In genomic region chr1:136067579-136067978, GRCm38 (mm10) we compare ENCODE assay signal across 33 mouse cellular contexts. TPM values are rescaled to one million over a fixed set of nuclear protein-coding genes. Genes with fewer than 3 reads are reported as not detected.
DNase-seq lines count a peak whose midpoint lies in the region; ATAC-seq and TF ChIP-seq lines count a peak whose summit lies in the region.
"Had no signal": no experiment of that assay in that cellular context is flagged by ENCODE, and none has a peak within 500 bp of the region (broad histone marks: within the 10 kb centered on the region; RNA-seq: fewer than 3 reads in every experiment).

No protein-coding gene starts in this region.

- peak; percentile 86 for DNase-seq in gastrocnemius, adult 2 months
- peak; percentile 63 to 79 for DNase-seq in gastrocnemius, adult 8-10 months (ENCODE audit: low spot score in 2 of 2)
- peak; percentile 73 for DNase-seq in gastrocnemius, postnatal 25 days
- no peak for DNase-seq in urinary bladder, postnatal 4 days (ENCODE audit: low spot score in 2 of 2)
- no peak for DNase-seq in limb, embryonic 10.5 days (ENCODE audit: low spot score)
- no peak for DNase-seq in midbrain, postnatal 0 days (ENCODE audit: low spot score)
- DNase-seq: adrenal gland, adult 2 months; adrenal gland, postnatal 14 days; cerebellum, adult 11 months; cerebellum, adult 2 months; cerebellum, adult 9-11 months; cerebellum, postnatal 25 days; forebrain, postnatal 0 days; heart, adult 2 months; heart, postnatal 14 days; heart, postnatal 4 days had no signal

- no peaks in the 10 kb centered on the region for H3K36me3 ChIP-seq in limb, embryonic 10.5 days
- H3K36me3 ChIP-seq in midbrain, postnatal 0 days (ENCODE audit: insufficient read depth, low read length), result no peaks in the 10 kb centered on the region
- H3K36me3 ChIP-seq: embryonic facial prominence, embryonic 12.5 days; embryonic facial prominence, embryonic 15.5 days; heart, embryonic 10.5 days; heart, embryonic 13.5 days had no signal

- no peaks in the 10 kb centered on the region for H3K9me3 ChIP-seq in limb, embryonic 10.5 days (replicated peaks)
- H3K9me3 ChIP-seq in midbrain, postnatal 0 days (ENCODE audit: low read length), result no peaks in the 10 kb centered on the region
- H3K9me3 ChIP-seq: embryonic facial prominence, embryonic 12.5 days; embryonic facial prominence, embryonic 15.5 days; heart, embryonic 10.5 days; heart, embryonic 13.5 days had no signal

- peak overlapping the region; percentile 38 for H3K4me3 ChIP-seq in gastrocnemius, adult 2 months
- H3K4me3 ChIP-seq in limb, embryonic 10.5 days, result no peak overlapping the region
- no peak overlapping the region for H3K4me3 ChIP-seq in midbrain, postnatal 0 days (ENCODE audit: low read depth, low read length)
- H3K4me3 ChIP-seq: embryonic facial prominence, embryonic 12.5 days; embryonic facial prominence, embryonic 15.5 days; heart, adult 2 months; heart, embryonic 10.5 days; heart, embryonic 13.5 days had no signal

- peak overlapping the region; percentile 96 for H3K27ac ChIP-seq in gastrocnemius, adult 2 months
- no peak overlapping the region for H3K27ac ChIP-seq in limb, embryonic 10.5 days
- no peak overlapping the region for H3K27ac ChIP-seq in midbrain, postnatal 0 days (ENCODE audit: low read depth, low read length)
- H3K27ac ChIP-seq: embryonic facial prominence, embryonic 12.5 days; embryonic facial prominence, embryonic 15.5 days; heart, adult 2 months; heart, embryonic 10.5 days; heart, embryonic 13.5 days; hindbrain, embryonic 14.5 days; hindbrain, postnatal 0 days had no signal

- H3K27me3 ChIP-seq in limb, embryonic 10.5 days (ENCODE audit: low read depth, poor library complexity, severe bottlenecking), result no peaks in the 10 kb centered on the region
- no peaks in the 10 kb centered on the region for H3K27me3 ChIP-seq in midbrain, postnatal 0 days (ENCODE audit: insufficient read depth, low read length)
- H3K27me3 ChIP-seq: embryonic facial prominence, embryonic 12.5 days; embryonic facial prominence, embryonic 15.5 days; heart, embryonic 13.5 days had no signal

- WGBS in limb, embryonic 10.5 days, result 78% methylated on average over 3 of the region's 3 CpGs
- WGBS in midbrain, postnatal 0 days, result 48% methylated on average over 3 of the region's 3 CpGs

- no peak overlapping the region for H3K9ac ChIP-seq in midbrain, postnatal 0 days (replicated peaks; ENCODE audit: low read length, poor library complexity, severe bottlenecking)
- H3K9ac ChIP-seq: embryonic facial prominence, embryonic 12.5 days; embryonic facial prominence, embryonic 15.5 days; forebrain, postnatal 0 days; heart, embryonic 13.5 days; hindbrain, embryonic 14.5 days had no signal

- intact Hi-C loops in gastrocnemius, adult 2 months (cut with DNase I), result no loop called here

- TF ChIP-seq CTCF in gastrocnemius, adult 2 months (IDR thresholded peaks at IDR 0.05), result no peak
- TF ChIP-seq CTCF in midbrain, postnatal 0 days (IDR thresholded peaks at IDR 0.05), result no peak

- H3K4me1 ChIP-seq in limb, embryonic 10.5 days, result no peaks in the 10 kb centered on the region
- H3K4me1 ChIP-seq in midbrain, postnatal 0 days (ENCODE audit: insufficient read depth, low read length), result no peaks in the 10 kb centered on the region
- H3K4me1 ChIP-seq: embryonic facial prominence, embryonic 12.5 days; embryonic facial prominence, embryonic 15.5 days had no signal

- H3K4me2 ChIP-seq in midbrain, postnatal 0 days (ENCODE audit: low read depth, low read length, poor library complexity, severe bottlenecking), result no peak overlapping the region
- H3K4me2 ChIP-seq: embryonic facial prominence, embryonic 12.5 days; embryonic facial prominence, embryonic 15.5 days; heart, embryonic 13.5 days; hindbrain, embryonic 14.5 days had no signal

- no peak for ATAC-seq in midbrain, postnatal 0 days (ENCODE audit: low FRiP score)
- ATAC-seq: CD4-positive, CD25-positive, alpha-beta regulatory T cell, adult 4 months; forebrain, embryonic 14.5 days; forebrain, postnatal 0 days; hindbrain, postnatal 0 days; inflammation-experienced regulatory T-cells, adult 6 months had no signal

RNA-seq across cellular contexts. Expression of gene Cacna1s, which starts 15.0 kb away (rescaled TPM):
- total RNA-seq in gastrocnemius, adult 2 months (2021), result 100 to 1,000 TPM; 779 to 840 TPM
- 1,000 to 10,000 TPM in 3 of 4 experiments, 100 to 1,000 TPM in 1; 844 to 1,101 (median 1,067) TPM for total RNA-seq in gastrocnemius, adult 8-10 months (2022)
- total RNA-seq in gastrocnemius, postnatal 25 days (2021), result 100 to 1,000 TPM; 763 to 788 TPM
- 0.06 TPM in 1 of 2 replicates, not detected in the other for polyA plus RNA-seq in limb, embryonic 10.5 days (2016; fragmentation: Nextera tagmentation; extraction: Ambion mirVana)
- 0.42 and 0.71 TPM in 2 replicates for total RNA-seq in midbrain, postnatal 0 days (2014; rRNA removed)
- 0.57 and 0.59 TPM in 2 replicates for polyA plus RNA-seq in midbrain, postnatal 0 days (2015; fragmentation: Nextera tagmentation; extraction: Ambion mirVana)
- total RNA-seq: common myeloid progenitor, adult 5-6 weeks; granulocyte monocyte progenitor cell, adult 5-6 weeks; MEL had no signal

RNA-seq across cellular contexts. Expression of gene Ascl5, which starts 17.0 kb away (rescaled TPM):
- not detected for total RNA-seq in gastrocnemius, adult 2 months (2021)
- total RNA-seq in gastrocnemius, adult 8-10 months (2022), result not detected
- not detected for total RNA-seq in gastrocnemius, postnatal 25 days (2021)
- not detected in 2 replicates for polyA plus RNA-seq in limb, embryonic 10.5 days (2016; fragmentation: Nextera tagmentation; extraction: Ambion mirVana)
- 3.0 TPM in 1 of 2 replicates, not detected in the other for total RNA-seq in midbrain, postnatal 0 days (2014; rRNA removed)
- 0.30 TPM in 1 of 2 replicates, not detected in the other for polyA plus RNA-seq in midbrain, postnatal 0 days (2015; fragmentation: Nextera tagmentation; extraction: Ambion mirVana)
- total RNA-seq: adrenal gland, adult 2 months; adrenal gland, postnatal 14 days; adrenal gland, postnatal 4 days; common myeloid progenitor, adult 5-6 weeks; forebrain, postnatal 0 days; granulocyte monocyte progenitor cell, adult 5-6 weeks; heart, adult 2 months; heart, postnatal 14 days; heart, postnatal 4 days; hindbrain, postnatal 0 days; MEL had no signal
- polyA plus RNA-seq: adrenal gland, adult 2 months; C2C12; CD4-positive, CD25-positive, alpha-beta regulatory T cell, adult 4 months; cerebellum, adult 2 months; forebrain, embryonic 11.5 days; forebrain, embryonic 14.5 days; heart, adult 2 months; heart, embryonic 10.5 days; heart, embryonic 13.5 days; heart, embryonic 16.5 days; hindbrain, embryonic 11.5 days; hindbrain, embryonic 14.5 days; inflammation-experienced regulatory T-cells, adult 6 months had no signal

RNA-seq across cellular contexts. Expression of gene Tmem9, which starts 59.6 kb away (rescaled TPM):
- total RNA-seq in gastrocnemius, adult 2 months (2021), result 1 to 10 TPM; 5.2 to 9.9 TPM
- total RNA-seq in gastrocnemius, adult 8-10 months (2022), result 10 to 100 TPM in 1 of 4 experiments, 1 to 10 TPM in 3; 8.6 to 12.9 (median 9.6) TPM
- 1 to 10 TPM; 5.8 to 7.0 TPM for total RNA-seq in gastrocnemius, postnatal 25 days (2021)
- 147 and 162 TPM in 2 replicates for polyA plus RNA-seq in limb, embryonic 10.5 days (2016; fragmentation: Nextera tagmentation; extraction: Ambion mirVana)
- 110 and 119 TPM in 2 replicates for total RNA-seq in midbrain, postnatal 0 days (2014; rRNA removed)
- 172 and 188 TPM in 2 replicates for polyA plus RNA-seq in midbrain, postnatal 0 days (2015; fragmentation: Nextera tagmentation; extraction: Ambion mirVana)

Comparison
In these comparisons a context has a peak if more than half of its experiments do, and no peak if none do; other contexts are left out.
1. DNase-seq: peak in gastrocnemius, adult 2 months (single experiment), gastrocnemius, adult 8-10 months (2 of 2) and gastrocnemius, postnatal 25 days (single experiment); none in urinary bladder, postnatal 4 days (0 of 2), limb, embryonic 10.5 days (single experiment) and midbrain, postnatal 0 days (single experiment).
2. RNA of gene Cacna1s, which starts 15.0 kb away (total RNA-seq): 844 to 1,101 TPM in gastrocnemius, adult 8-10 months, 779 to 840 TPM in gastrocnemius, adult 2 months and 763 to 788 TPM in gastrocnemius, postnatal 25 days; 0.42 to 0.71 TPM in midbrain, postnatal 0 days; every median in the first group is over 100 times any median in the second.